Mouse (Mus musculus) left cerebral cortex, postnatal 14 days (tissue): ENCODE measurements around the gene Ssh1. TPM values are rescaled to one million over a fixed set of nuclear protein-coding genes. Genes with fewer than 3 reads are reported as not detected.

ENCODE experiments used
- DNase-seq, 2 experiments: peaks; one replicate each; pipeline ENCODE4 v3.0.0; 2021 to 2022; ENCODE audit warnings: low spot score in 2 of 2, mixed read lengths in 1 of 2
- intact Hi-C: fragments of 180-260 bp; cut with DNase I; formaldehyde crosslinking; loops from one replicate; pipeline ENCODE4 v1.15.1; 2025
- total RNA-seq, 2 experiments: library from RNA; stranded (reverse); gene quantifications; 2 replicates each; pipeline ENCODE4 v1.2.3; 2021

The Ssh1 gene
- total RNA-seq, 2 experiments from 2014 or later = 19.7 to 21.4 TPM

DNA sequence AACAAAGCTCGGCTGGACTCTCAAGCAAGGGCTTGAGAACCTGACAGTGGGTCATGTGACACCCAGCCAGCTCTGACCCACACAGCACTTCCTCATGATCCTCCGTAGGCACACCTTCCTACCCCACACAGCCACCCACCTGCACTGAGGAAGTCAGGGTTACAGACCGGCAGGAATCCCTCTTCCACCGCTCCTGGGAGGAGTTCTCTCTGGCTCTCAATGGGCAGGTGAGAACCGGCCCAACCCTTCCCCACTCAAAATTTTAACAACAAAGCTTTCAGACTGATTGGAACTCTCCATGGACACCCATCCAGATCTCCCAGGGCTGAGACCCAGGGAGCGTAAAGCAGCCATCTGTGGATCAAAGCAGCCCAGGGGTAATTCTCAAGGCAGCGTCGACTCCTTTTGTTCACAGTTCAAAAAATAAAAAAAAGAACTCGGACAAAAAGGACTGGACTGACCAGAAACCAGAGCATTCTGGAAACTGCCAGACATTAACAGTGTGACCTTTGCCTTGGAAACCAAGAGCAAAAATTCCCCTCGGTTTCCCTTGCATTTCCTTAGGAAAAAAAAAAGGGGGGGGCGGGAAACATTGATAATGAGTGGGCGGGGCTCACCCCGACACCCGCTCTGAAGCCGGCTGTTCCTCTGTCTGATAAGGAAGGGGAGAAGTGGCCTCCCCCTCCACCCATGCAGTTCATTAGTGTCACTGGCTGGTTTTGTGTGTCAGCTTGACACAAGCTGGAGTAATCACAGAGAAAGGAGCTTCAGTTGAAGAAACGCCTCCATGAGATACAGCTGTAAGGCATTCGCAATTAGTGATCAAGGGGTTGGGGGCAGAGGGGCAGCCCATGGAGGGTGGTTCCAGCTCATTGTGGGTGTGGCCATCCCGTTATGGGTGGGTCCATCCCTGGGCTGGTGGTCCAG is 20.8 kb downstream of the Ssh1 start:
- DNase-seq = no peak
- intact Hi-C loops = no loop called here

DNA sequence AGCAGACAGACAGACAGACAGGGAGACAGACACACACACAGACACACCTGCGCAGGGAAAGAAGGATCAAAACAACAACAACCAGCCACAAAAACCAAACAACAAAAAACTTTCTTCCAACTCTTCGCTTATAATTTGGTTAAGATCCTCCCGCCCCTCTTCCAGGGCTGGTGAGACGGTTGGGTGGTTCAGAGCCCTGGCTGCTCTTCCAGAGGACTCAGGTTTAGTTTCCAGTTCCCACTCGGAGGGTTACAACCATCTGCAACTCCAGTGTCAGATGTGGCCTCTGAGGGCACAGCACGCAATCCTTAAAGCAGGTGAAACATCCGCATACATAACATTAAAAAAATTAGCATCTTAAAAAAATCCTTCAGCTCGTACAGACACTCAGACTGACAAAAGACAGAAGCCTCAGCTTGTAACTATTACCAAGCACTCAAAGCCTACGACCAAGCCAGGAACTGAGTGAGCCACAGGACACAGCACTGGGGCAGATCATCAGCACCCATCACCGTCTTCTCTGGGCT is 22.2 kb downstream of the Ssh1 start:
- DNase-seq = no peak
- intact Hi-C loops = no loop called here

DNA sequence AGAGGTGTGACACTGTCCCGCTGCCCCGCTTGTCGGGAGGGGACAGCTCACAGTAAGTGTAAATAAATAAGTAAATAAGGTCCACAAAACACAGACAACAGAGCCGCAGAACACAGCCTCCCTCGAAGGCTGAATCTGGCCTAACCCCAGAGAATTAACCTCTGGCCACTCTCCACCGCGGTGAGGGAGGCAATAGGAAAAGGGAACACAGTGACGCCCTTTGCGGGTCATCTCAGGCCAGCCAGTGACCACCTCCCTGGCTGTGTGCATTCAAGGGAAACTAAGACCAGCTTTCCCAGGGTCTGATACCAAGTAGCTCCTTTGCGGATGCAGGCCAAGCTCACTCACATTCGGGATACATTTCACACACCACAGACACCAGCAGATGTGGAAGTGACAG is 25.3 kb downstream of the Ssh1 start:
- intact Hi-C loops = no loop called here
- no peak for DNase-seq

DNA sequence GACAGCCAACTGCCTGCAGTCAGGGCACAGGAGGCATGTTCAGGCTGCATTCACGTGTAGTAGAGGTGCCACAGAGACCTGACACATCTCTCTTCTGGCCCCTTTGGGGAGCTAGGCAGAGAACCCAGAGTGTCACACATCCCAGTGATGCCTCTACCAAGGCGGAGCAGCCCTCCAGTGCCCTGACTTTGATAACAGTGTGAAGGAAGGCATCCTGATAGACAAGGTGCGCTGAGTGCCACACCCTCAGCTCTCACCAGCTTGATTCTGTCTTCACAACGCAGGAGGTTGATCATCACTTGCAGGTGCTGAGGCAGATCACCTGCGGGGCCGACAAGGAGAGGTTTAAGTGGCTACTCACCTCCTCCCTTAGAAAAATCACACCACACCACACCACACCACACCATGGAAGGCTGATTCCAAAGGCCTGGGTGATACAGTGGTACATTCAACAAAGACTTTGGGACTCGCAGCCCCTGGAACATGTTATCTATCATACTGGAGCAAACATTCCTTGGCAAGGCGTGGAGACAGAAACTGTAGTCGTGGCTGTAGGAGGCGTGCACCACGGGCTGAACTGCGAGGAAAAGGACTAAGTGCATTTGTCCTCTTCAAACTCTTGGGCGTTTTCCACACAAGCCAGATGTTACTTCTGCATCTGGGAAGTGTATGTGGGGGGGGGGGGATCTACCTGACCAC is 27.1 kb downstream of the Ssh1 start:
- no peak for DNase-seq
- intact Hi-C loops = no loop called here

DNA sequence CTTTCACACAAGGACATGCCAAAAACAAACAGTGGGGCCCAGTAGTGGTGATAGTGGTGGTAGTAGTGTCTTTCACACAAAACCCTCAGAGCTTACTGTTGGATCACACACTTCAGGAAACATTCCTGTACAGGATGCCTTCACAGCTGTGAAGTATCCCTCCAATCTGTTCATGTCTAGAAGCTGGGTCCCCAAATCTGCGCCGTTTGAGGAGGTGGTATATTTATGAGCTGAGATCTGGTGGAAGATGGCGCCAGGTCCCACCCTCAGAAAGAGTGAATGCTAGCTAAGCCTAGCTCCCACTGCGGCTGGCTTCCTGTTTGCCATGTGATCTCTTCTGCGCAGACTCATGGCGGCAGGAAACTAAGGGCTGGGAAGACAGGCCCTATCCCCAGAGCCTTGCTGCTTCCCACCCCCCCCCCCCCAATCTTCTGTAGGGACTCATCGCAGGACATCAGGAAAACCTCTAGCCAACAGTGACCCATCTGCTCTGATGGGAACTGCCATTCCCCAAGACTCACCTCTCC is 28.0 kb downstream of the Ssh1 start:
- DNase-seq = no peak
- intact Hi-C loops = no loop called here

GRCm38 (mm10) chr5:113964972-113965371 is 28.7 kb downstream of the Ssh1 start:
- intact Hi-C loops = no loop called here
- DNase-seq = no peak

GRCm38 (mm10) chr5:113961776-113962175 is 31.9 kb downstream of the Ssh1 start:
- intact Hi-C loops = no loop called here

DNA sequence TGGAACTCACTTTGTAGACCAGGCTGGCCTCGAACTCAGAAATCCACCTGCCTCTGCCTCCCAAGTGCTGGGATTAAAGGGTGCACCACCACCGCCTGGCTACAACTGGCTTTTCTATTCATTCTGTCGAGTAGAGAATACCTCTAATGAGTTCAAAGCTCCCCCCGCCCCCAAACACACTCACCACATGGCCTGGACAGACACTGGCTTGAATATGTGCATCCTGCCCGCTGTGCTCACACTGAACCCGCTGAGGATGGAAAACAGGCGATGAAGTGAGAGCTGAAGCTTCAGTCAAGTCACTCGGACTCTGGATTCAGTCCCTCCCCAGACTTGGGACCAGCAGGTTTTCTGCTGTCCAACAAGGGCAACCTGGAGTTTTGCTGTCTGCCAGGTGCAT is 33.3 kb downstream of the Ssh1 start:
- DNase-seq = no peak

More at GRCm38 (mm10) chr5:113961776-113962175, 31.9 kb downstream of the Ssh1 start:
- no peak for DNase-seq

DNA sequence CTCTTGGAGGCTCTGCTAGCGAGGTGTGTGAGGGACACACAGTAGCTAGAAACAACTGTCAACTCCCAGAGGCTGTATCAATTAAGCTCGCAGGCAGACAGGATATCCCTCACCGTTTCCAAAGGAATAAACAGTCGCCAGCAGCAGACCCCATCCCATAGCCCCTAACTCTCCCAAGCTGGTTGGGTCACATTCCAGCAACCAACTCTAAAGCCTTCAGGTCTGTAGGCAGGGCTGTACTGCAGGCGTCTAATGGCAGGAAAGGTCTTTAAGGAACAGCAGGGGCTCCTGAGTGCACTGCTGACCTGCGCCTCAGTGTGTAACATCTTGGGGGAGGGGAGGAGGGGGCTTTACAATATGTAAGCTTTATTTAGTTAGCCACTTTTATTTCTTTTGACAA is 34.7 kb downstream of the Ssh1 start:
- intact Hi-C loops = loop anchor here (5.0 kb wide), 1 partner anchor 88 kb away; no protein-coding TSS in a partner anchor
- no peak for DNase-seq

More for the DNA sequence above, 33.3 kb downstream of the Ssh1 start:
- intact Hi-C loops = no loop called here

- DNase-seq = peak; percentile 72 to 81
- intact Hi-C loops = loop anchor here (2.0 to 5.0 kb wide), 2 partner anchors 36 to 91 kb away; partner anchors contain the start of gene Ssh1
Observed at GRCm38 (mm10) chr5:113956510-113956909, 37.2 kb downstream of the Ssh1 start.

DNA sequence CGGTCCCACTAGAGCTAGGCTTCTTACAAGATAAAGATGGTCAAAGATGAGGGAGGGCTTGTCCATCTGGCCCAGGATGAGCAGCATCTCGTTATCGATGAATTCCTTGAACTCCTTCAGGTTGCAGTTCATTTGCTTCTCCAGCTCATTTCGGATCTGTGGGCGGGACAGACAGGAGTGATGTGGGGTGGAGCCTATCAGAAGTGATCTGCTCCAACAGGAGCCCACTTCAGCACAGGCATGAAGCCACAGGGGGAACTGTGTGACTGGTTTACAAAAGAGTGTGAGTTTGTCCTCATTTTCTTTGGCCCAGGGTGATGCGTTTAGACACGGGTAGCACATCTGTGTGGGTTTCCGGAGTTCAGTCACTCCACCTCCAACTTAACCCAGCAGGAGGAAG is 38.0 kb downstream of the Ssh1 start:
- DNase-seq = no peak
- intact Hi-C loops = loop anchor here (2.0 to 5.0 kb wide), 4 partner anchors 37 to 183 kb away; partner anchors contain the start of genes Iscu, Sart3 and Ssh1

DNA sequence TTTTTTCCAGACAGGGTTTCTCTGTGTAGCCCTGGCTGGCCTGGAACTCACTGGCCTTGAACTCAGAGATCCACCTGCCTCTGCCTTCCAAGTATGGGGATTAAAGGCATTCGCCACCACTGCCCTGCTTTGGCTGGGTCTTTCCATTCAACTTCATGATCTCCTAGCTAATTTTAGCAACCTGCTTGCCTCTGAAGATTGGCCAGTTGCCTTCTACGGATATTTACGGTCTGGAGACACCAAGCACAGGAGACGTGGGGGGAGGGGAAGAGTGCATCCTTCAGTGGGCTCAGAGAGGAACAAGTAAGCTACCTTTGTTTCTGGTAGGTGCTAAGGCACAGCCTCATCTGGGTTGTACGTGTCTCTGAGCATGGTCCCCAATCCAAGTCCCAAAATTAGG is 38.4 kb downstream of the Ssh1 start:
- DNase-seq = no peak
- intact Hi-C loops = loop anchor here (2.0 to 5.0 kb wide), 3 partner anchors 92 to 182 kb away; partner anchors contain the start of genes Iscu and Sart3

- intact Hi-C loops = loop anchor here (2.0 kb wide), 2 partner anchors 100 to 182 kb away; partner anchors contain the start of genes Iscu and Sart3
- DNase-seq = peak; percentile 88 to 89
Observed at GRCm38 (mm10) chr5:113954421-113954820, 39.3 kb downstream of the Ssh1 start.

GRCm38 (mm10) chr5:113952519-113952918 is 41.2 kb downstream of the Ssh1 start:
- no peak for DNase-seq
- intact Hi-C loops = no loop called here

DNA sequence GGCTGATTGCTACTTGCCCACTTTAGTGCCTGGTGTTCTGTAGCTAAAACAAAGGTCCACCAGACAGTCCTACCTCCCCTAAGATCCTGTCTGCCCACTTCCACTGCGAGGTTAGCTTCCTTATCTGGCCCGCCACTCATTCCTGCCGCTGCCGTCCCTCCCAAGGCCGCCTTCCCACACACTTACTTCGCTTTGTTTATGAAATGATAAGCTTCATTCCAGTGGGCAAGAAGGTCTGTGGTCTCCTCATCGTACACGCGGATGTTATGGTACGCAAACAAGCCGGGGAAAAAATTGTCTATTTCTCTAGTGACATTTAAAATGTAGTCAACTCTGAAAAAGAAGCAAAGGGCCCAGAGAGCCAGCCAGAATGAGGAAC is 42.0 kb downstream of the Ssh1 start:
- no peak for DNase-seq

DNA sequence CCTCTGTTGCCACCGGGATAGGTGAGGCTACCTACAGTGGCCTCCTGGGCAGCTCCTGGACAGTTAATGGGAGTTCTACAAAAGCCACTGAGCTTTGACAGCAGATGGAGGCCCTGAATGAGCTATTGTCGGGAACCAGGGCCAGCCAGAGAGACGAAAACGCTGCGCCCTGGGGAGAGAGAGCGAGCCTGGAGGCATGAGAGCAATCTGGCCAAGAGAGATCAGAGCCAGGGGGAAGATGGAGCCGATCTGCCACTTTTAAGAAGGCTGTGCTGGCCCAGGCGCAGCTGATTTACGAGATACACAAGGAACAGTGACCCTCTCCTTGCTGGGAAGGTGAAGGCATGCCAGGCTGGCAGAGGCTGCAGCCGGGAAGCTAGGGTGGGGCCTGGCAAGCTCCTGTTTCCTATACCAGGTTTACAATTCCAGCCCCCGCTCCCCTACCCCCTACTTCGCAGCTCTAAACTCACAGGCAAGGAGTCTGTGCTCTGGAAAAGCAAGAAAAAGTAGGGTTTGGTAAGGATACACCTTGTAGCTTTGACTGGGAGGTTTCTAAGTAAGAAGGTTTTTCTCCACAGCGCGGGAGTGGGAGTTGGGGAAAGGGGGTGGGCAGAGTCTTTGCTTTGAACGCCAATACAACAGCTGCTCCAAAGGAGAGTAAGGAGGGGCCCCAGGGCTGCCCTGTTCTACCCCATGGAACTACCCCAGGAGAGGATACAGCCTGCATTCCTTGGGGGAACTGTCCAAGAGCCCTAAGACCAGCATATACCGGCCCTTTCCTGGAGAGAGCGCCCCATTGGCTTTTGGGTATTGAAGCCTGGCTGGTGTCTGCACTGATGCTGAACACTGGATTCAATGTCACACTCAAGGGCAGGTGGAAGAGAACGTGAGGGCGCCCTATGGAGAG is 42.7 kb downstream of the Ssh1 start:
- DNase-seq = no peak
- intact Hi-C loops = no loop called here

More for the DNA sequence above, 42.0 kb downstream of the Ssh1 start:
- intact Hi-C loops = no loop called here

GRCm38 (mm10) chr5:113950133-113950532 is 43.6 kb downstream of the Ssh1 start:
- DNase-seq = no peak
- intact Hi-C loops = no loop called here

DNA sequence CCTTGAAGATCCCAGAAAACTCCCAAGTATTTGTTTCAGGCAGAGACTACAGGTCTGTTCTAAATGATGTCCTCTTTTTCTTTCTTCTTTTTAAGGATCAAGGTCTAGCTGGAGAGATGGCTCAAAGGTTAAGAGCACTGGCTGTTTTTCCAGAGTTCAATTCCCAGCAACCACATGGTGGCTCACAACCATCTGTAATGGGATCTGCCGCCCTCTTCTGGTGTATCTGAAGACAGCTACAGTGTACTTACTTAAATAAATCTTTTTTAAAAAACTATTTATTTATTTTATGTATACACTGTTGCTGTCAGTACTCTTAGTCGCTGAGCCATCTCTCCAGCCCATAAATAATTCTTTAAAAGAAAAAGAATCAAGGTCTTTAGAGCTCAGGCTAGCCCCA is 46.4 kb downstream of the Ssh1 start:
- no peak for DNase-seq
- intact Hi-C loops = no loop called here

DNA sequence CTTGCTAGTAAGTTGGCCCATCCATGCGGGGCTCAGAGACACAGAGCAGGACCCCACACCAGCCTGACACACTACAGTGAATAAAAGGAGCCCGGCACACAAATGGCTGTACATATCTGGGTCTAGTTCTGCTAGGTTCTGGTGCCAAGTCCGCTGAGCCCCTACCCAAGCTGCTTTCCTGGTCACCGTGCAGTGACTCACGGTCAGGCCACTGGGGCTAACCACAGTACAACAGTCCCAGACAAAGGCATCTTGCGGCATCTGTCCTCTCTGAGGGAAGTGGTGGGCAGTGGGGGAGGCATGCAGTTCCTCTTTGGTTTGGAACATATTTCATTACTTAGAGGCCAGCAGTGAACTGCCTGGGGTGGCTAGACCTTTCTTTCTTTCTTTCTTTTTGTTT is 48.6 kb downstream of the Ssh1 start:
- intact Hi-C loops = no loop called here

More for the DNA sequence above, 48.6 kb downstream of the Ssh1 start:
- no peak for DNase-seq
